Mouse (Mus musculus) embryonic facial prominence, embryonic 10.5 days (tissue): Measurements from ENCODE around the gene Mettl1. TPM values are rescaled to one million over a fixed set of nuclear protein-coding genes. Genes with fewer than 3 reads are reported as not detected.
"Not testable (repeated sequence)": the region's sequence is repeated elsewhere in the genome, so short reads cannot be mapped to it uniquely, and the experiment has no call there.

Experiments
- DNase-seq: peaks from one replicate; pipeline ENCODE4 v3.0.0-alpha.2; 2017; ENCODE audit warnings: low spot score
- H3K27ac ChIP-seq: fragments of 300-500 bp; sonication (generic); replicated peaks from 2 replicates; pipeline ENCODE4 v1.5.1; 2016; ENCODE audit warnings: mild to moderate bottlenecking
- H3K27me3 ChIP-seq: fragments of 300-500 bp; sonication (generic); replicated peaks from 2 replicates; pipeline ENCODE4 v1.6.1; 2016; ENCODE audit warnings: low read depth, mild to moderate bottlenecking; ENCODE audit not compliant: poor library complexity, severe bottlenecking
- H3K36me3 ChIP-seq: fragments of 300-500 bp; sonication (generic); replicated peaks from 2 replicates; pipeline ENCODE4 v1.6.1; 2016; ENCODE audit warnings: mild to moderate bottlenecking, moderate library complexity
- H3K4me1 ChIP-seq: fragments of 300-500 bp; sonication (generic); 2 replicates; pipeline ENCODE4 v1.6.1; 2016
- H3K4me3 ChIP-seq: fragments of 300-500 bp; sonication (generic); 2 replicates; pipeline ENCODE4 v1.5.1; 2016; ENCODE audit warnings: mild to moderate bottlenecking, moderate library complexity
- H3K9me3 ChIP-seq: fragments of 300-500 bp; sonication (generic); 2 replicates; pipeline ENCODE4 v1.6.1; 2016; ENCODE audit warnings: mild to moderate bottlenecking
- WGBS: fragments of 180-500 bp; shearing (Covaris S2); methylation state at CpG from one replicate; pipeline ENCODE4 v1.1.7; 2016; 5-methylcytosine and 5-hydroxymethylcytosine counted together
- polyA plus RNA-seq: library from polyadenylated mRNA; unstranded; fragments of >200 nt; fragmentation: Nextera tagmentation; extraction: Ambion mirVana; gene quantifications from 2 replicates; pipeline ENCODE4 v1.2.1, GENCODE M21; 2016

Gene Mettl1
- polyA plus RNA-seq, 1 experiment from 2014 or later, result 58.6 TPM

- peak; percentile 100 for DNase-seq
- under 1% methylated on average over 46 of the region's 46 CpGs for WGBS
- Histone ChIP-seq H3K4me1 (peaks cover 62% of the 10 kb centered on the region), H3K27ac (peak within 1 kb of the TSS; percentile 100), H3K27me3 (peaks cover 39% of the 10 kb centered on the region), H3K9me3 (no peaks in the 10 kb centered on the region), H3K4me3 (peak within 1 kb of the TSS; percentile 93), H3K36me3 (peaks cover 41% of the 10 kb centered on the region)
Measured at GRCm38 (mm10) chr10:127063239-127063872, 22.1 kb downstream of the Mettl1 start, which contains the start of gene Cdk4. Gene Cdk4 (plus strand): TSS chr10:127063534.

DNA sequence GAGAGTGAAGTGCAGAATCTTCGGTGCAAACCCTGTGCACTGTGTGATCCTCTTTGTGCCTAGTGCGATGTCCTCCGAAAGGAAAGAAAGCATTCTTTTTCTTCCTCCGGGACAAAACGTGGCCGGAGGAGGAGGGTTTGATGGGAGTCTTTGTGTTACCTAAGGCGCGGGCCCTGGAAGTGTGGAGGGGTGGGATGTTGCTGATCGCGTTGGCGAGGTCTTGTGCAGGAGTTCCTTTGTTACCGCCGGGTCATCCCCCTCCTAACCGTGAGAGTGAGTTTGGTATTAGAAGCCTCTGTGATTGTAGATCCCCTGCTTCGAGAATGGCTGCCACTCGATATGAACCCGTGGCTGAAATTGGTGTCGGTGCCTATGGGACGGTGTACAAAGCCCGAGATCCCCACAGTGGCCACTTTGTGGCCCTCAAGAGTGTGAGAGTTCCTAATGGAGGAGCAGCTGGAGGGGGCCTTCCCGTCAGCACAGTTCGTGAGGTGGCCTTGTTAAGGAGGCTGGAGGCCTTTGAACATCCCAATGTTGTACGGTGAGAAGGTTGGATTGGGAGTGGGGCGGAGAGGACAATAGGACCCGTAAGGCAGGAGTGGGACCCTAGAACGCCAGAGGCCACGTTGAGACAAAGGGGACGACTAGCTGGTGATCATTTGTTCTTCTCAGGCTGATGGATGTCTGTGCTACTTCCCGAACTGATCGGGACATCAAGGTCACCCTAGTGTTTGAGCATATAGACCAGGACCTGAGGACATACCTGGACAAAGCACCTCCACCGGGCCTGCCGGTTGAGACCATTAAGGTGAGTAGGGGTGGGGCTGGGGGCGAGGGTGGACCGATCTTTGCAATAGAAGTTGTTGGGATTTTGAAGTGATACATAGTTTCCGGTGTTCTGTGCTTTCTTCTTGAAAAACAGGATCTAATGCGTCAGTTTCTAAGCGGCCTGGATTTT, 23.0 kb downstream of the Mettl1 start:
- Histone ChIP-seq H3K36me3 (peaks cover 46% of the 10 kb centered on the region), H3K27me3 (peaks cover 31% of the 10 kb centered on the region), H3K9me3 (no peaks in the 10 kb centered on the region), H3K27ac (peak overlapping the region; percentile 100), H3K4me3 (peak overlapping the region; percentile 93), H3K4me1 (peaks cover 62% of the 10 kb centered on the region)
- WGBS, result 16% methylated on average over 37 of the region's 37 CpGs
- peak; percentile 58 for DNase-seq

DNA sequence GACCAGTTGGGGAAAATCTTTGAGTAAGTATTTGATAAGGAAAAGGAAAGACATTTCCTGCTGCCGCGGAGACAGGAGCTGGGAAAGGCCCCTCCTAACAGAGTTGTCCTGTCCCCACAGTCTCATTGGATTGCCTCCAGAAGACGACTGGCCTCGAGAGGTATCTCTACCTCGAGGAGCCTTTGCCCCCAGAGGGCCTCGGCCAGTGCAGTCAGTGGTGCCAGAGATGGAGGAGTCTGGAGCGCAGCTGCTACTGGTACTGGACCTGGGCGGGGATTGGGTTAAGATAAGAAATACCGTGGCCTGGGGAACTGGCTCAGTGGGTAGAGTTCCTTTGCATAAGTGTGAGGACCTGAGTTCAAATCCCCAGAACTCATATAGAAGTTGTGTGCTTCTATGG, 24.8 kb downstream of the Mettl1 start:
- DNase-seq, result no peak
- peak overlapping the region; percentile 93; the same call in 1 of the 2 replicates for H3K4me3 ChIP-seq
- H3K27ac ChIP-seq, result no peak overlapping the region
- peaks cover 46% of the 10 kb centered on the region for H3K36me3 ChIP-seq
- peaks cover 51% of the 10 kb centered on the region for H3K4me1 ChIP-seq
- H3K9me3 ChIP-seq, result no peaks in the 10 kb centered on the region
- 90% methylated on average over 9 of the region's 9 CpGs for WGBS
- peaks cover 13% of the 10 kb centered on the region for H3K27me3 ChIP-seq

GRCm38 (mm10) chr10:127066519-127067018, 25.4 kb downstream of the Mettl1 start:
- H3K4me3 ChIP-seq, result peak overlapping the region; percentile 23; the same call in 1 of the 2 replicates
- H3K36me3 ChIP-seq, result peaks cover 46% of the 10 kb centered on the region
- peaks cover 53% of the 10 kb centered on the region for H3K4me1 ChIP-seq
- H3K9me3 ChIP-seq, result no peaks in the 10 kb centered on the region
- WGBS, result 88% methylated on average over 14 of the region's 14 CpGs
- peaks cover 7% of the 10 kb centered on the region for H3K27me3 ChIP-seq
- peak; percentile 20 for DNase-seq
- no peak overlapping the region for H3K27ac ChIP-seq

GRCm38 (mm10) chr10:127068360-127069038, 27.3 kb downstream of the Mettl1 start:
- H3K27me3 ChIP-seq, result no peaks in the 10 kb centered on the region
- H3K9me3 ChIP-seq, result no peaks in the 10 kb centered on the region
- H3K27ac ChIP-seq, result peak overlapping the region; percentile 92; the same call in 1 of the 2 replicates
- H3K4me3 ChIP-seq, result peak overlapping the region; percentile 79
- peaks cover 47% of the 10 kb centered on the region for H3K4me1 ChIP-seq
- no peak for DNase-seq
- 83% methylated on average over 9 of the region's 9 CpGs for WGBS
- peaks cover 46% of the 10 kb centered on the region for H3K36me3 ChIP-seq

DNA sequence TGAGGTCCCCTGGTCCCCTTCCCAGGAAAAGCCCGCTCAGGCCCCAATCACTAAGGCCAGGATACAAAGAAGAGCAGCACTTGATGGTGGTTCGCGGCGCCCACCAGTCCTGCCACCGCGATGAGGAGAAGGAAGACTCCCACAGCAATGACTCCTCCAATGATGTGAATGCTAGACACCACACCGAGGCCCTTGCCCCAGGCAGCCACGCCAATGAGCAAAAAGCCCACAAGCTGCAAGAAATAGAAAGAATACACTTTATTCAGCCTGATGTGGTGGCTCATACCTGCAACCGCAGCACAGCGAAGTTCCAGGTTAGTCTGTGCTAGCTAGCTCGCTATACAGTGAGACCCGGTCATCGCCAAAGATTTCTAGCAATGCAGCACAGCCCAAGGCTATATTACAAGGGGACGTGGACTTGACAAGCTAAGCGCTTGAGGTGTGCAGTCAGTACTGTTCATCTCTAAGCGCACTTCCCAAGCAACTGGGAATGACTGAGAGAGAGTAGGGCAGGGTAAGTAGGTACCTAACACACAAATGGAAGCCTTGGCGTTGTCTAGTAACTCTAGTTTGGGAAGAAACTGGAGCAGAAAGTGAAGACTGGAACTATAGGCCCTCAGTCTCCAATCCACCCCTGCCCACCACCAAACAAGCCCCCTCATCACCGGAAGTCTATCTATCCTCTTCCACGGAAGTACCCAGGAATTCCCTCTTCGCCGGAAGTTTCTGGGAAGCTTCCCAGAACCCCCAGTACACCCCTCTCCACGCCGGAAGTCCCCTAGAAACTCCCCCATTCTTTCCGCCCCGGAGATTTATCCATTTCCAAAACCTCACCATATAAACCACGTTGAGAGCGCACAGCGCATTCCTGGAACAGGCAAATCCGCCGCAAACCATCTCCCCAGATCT, 28.3 kb downstream of the Mettl1 start:
- H3K4me1 ChIP-seq, result peaks cover 46% of the 10 kb centered on the region
- no peaks in the 10 kb centered on the region for H3K9me3 ChIP-seq
- WGBS, result 10% methylated on average over 30 of the region's 30 CpGs
- peak overlapping the region; percentile 92 for H3K27ac ChIP-seq
- peak overlapping the region; percentile 79 for H3K4me3 ChIP-seq
- H3K36me3 ChIP-seq, result peaks cover 43% of the 10 kb centered on the region
- peak; percentile 54 for DNase-seq
- H3K27me3 ChIP-seq, result no peaks in the 10 kb centered on the region

GRCm38 (mm10) chr10:127070190-127071121, 29.2 kb downstream of the Mettl1 start, which contains the start of gene Tspan31:
Gene Tspan31 (minus strand): TSS chr10:127070264.
- Histone ChIP-seq H3K27ac (peak within 1 kb of the TSS; percentile 92), H3K4me1 (peaks cover 43% of the 10 kb centered on the region), H3K4me3 (peak within 1 kb of the TSS; percentile 79), H3K36me3 (peaks cover 34% of the 10 kb centered on the region), H3K27me3 (peaks cover 8% of the 10 kb centered on the region), H3K9me3 (no peaks in the 10 kb centered on the region)
- peak; percentile 93 for DNase-seq
- WGBS, result 3% methylated on average over 36 of the region's 36 CpGs

DNA sequence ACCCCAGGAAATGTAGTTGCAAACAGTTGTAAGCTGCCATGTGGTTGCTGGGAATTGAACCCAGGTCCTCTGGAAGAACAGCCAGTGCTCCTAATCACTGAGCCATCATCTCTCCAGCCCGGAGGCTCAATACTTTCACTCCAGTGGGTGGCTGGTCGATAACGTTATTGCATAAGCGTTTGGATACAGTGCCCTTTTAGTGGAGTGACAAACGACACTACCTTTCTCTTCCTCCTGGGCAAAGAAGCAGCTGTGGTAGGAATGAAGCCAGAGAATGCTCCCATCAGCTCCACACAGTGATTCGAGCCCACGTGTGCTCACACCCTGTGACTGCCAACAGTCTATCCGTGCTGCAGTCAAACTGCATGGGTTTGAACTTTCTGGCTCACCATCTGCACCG, 30.0 kb downstream of the Mettl1 start:
- DNase-seq, result no peak
- no peaks in the 10 kb centered on the region for H3K9me3 ChIP-seq
- peak overlapping the region; percentile 79 for H3K4me3 ChIP-seq
- peaks cover 15% of the 10 kb centered on the region for H3K27me3 ChIP-seq
- 0 out of 2 replicates have a peak overlapping the region, but pooled peaks have one; percentile 92 for H3K27ac ChIP-seq
- H3K4me1 ChIP-seq, result peaks cover 42% of the 10 kb centered on the region
- 84% methylated on average over 9 of the region's 9 CpGs for WGBS
- H3K36me3 ChIP-seq, result peaks cover 26% of the 10 kb centered on the region

DNA sequence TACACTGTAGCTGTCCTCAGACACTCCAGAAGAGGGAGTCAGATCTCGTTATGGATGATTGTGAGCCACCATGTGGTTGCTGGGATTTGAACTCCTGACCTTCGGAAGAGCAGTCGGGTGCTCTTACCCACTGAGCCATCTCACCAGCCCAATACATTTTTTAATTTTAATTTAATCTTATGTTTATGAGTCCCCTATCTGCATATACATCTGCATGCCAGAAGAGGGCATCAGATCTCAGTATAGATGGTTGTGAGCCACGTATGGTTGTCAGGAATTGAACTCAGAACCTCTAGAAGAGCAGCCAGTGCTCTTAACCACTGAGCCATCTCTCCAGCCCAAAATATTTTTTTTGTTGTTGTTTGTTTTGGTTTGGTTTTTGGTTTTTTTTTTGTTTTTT, 31.1 kb downstream of the Mettl1 start:
- not testable (repeated sequence) for H3K9me3 ChIP-seq, H3K27ac ChIP-seq
- WGBS, result 88% methylated on average over 4 of the region's 4 CpGs

DNA sequence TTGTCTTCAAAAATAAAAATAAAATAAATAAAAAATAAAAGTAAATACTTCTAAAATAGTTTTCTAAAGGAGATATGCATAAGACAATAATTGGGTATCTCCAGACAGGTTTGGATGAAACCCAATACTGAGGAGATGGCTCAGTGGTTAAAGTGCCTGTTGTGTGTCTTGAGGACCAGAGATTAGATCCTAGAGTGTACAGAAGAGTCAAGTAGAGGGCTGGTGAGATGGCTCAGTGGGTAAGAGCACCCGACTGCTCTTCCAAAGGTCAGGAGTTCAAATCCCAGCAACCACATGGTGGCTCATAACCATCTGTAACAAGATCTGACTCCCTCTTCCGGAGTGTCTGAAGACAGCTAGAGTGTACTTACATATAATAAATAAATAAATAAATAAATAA, 31.8 kb downstream of the Mettl1 start:
- Histone ChIP-seq H3K4me1 (peaks cover 42% of the 10 kb centered on the region), H3K27me3 (peaks cover 33% of the 10 kb centered on the region)
- WGBS, result 82% methylated on average over 2 of the region's 2 CpGs
- H3K27ac ChIP-seq, H3K9me3 ChIP-seq, H3K4me3 ChIP-seq, DNase-seq, H3K36me3 ChIP-seq: not testable (repeated sequence)

More for the DNA sequence above, 31.1 kb downstream of the Mettl1 start:
- Histone ChIP-seq H3K36me3 (peaks cover 15% of the 10 kb centered on the region), H3K4me1 (peaks cover 39% of the 10 kb centered on the region), H3K27me3 (peaks cover 26% of the 10 kb centered on the region)
- not testable (repeated sequence) for DNase-seq, H3K4me3 ChIP-seq
